Mouse (Mus musculus) left cerebral cortex, adult 2 months (tissue): Measurements from ENCODE around the gene Vps51. TPM values are rescaled to one million over a fixed set of nuclear protein-coding genes. Genes with fewer than 3 reads are reported as not detected.

ENCODE experiments used
- DNase-seq, 2 experiments: peaks; one replicate each; pipeline ENCODE4 v3.0.0; 2021 to 2022; ENCODE audit warnings: low spot score in 2 of 2, mixed read lengths in 1 of 2; ENCODE audit errors: extremely low spot score in 1 of 2
- H3K27ac ChIP-seq: fragments of 200-600 bp; 2 replicates; pipeline ENCODE4 v1.8.1; 2022
- H3K4me3 ChIP-seq: fragments of 200-600 bp; 2 replicates; pipeline ENCODE4 v1.8.1; 2022
- CTCF ChIP-seq: fragments of 200-600 bp; IDR thresholded peaks from 2 replicates; pipeline ENCODE4 v1.8.1; 2022; ENCODE audit warnings: antibody characterized with exemption, mild to moderate bottlenecking, moderate library complexity
- intact Hi-C: fragments of 180-260 bp; cut with DNase I; formaldehyde crosslinking; loops from one replicate; pipeline ENCODE4 v1.15.1; 2025
- total RNA-seq, 2 experiments: library from RNA; stranded (reverse); gene quantifications; 2 replicates each; pipeline ENCODE4 v1.2.3; 2021

Vps51 gene
- total RNA-seq, 2 experiments from 2014 or later, result 85.3 to 101 TPM

- no peak for DNase-seq
- Histone ChIP-seq H3K4me3 (no peak within 1 kb of the TSS), H3K27ac (no peak within 1 kb of the TSS)
- no peak for TF ChIP-seq CTCF
- intact Hi-C loops, result loop anchor here (5.0 kb wide), 1 partner anchor 212 kb away; no protein-coding TSS in a partner anchor
Measured at GRCm38 (mm10) chr19:6105586-6105985, 28.6 kb upstream of the Vps51 start, which contains the start of gene Naaladl1. Gene Naaladl1 (plus strand): TSS chr19:6105782.

- DNase-seq, result no peak
- intact Hi-C loops, result no loop called here
Measured at GRCm38 (mm10) chr19:6104476-6104875, 27.4 kb upstream of the Vps51 start.

DNA sequence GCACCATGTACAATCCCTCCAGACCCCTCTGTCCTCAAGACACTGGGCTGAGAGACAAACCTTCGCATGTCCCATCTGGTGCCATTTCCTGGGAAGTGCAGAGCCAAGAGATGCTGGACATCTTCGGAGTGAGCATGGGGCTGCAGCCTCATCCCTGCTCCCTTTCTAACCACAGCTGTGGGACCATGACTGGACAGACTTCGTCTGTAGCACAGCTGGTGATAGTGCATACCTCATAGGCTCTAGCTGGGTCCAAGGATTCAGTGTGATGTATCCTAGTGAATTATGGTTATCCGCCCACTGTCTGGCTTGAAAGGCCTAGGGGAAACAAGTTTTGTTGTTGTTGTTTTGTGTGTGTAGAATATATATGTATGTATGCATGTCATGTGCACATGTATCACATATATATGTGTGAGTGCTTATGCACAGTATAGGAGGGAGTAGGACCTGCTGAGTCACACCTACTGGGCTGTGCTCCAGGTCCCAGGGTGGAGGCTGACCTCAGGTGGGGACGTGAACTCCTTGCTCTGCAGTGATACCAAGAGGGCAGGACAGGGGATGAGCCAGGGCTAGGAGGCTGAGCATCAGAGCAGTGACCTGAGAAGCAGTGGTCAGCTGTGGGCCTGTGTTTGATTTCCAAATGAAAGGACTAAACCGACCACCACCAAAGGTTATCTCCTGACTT lies 25.3 kb upstream of the Vps51 start:
- intact Hi-C loops, result no loop called here
- Histone ChIP-seq H3K27ac (no peak overlapping the region), H3K4me3 (no peak overlapping the region)
- TF ChIP-seq CTCF, result no peak
- no peak for DNase-seq

More at GRCm38 (mm10) chr19:6104476-6104875, 27.4 kb upstream of the Vps51 start:
- Histone ChIP-seq H3K4me3 (no peak overlapping the region), H3K27ac (no peak overlapping the region)
- TF ChIP-seq CTCF, result no peak

DNA sequence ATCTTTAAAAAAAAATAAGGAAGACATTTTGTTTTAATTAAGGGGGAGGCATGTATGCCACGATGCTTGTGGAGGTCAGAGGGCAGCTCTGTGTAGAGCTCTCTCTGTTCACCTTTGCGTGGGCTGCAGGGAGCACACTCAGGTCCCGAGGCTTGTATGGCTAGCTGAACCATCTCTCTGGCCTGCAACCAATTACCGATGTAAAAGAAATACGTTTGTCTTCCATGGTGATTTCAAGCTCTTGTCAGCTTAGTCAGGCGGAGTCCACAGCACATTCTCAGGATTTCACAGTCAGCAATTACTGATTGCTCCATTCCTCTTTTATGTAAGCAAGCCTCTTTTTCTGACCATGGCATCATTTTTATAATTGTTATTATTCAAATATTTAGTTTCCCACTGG lies 24.2 kb upstream of the Vps51 start:
- intact Hi-C loops, result no loop called here
- H3K27ac ChIP-seq, result no peak overlapping the region
- no peak for DNase-seq
- no peak for TF ChIP-seq CTCF
- no peak overlapping the region for H3K4me3 ChIP-seq

- DNase-seq, result no peak
- intact Hi-C loops, result no loop called here
- no peak overlapping the region for H3K27ac ChIP-seq
- TF ChIP-seq CTCF, result no peak
- H3K4me3 ChIP-seq, result no peak overlapping the region
Measured at GRCm38 (mm10) chr19:6097847-6098246, 20.8 kb upstream of the Vps51 start.

DNA sequence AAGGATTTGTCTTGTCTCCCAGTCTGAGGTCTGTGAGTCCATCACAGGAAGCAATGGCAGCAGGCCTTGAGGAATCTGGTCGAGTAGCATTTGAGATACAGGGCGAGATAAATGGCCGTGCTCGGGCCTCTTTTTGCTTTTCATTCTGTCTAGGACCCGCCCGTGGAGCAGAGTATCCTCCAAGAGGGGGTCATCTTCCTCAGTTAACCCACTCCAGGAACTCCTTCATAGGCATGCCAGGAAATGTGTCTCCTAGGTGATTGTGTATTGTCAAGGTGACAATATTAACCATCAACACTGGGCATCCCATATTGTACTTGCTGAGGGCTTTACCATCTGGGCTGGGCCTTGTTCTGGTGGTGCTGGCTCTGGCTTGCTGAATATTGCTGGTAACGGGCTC lies 17.1 kb upstream of the Vps51 start, which contains the start of gene AC131692.1:
TSS of gene AC131692.1 (plus strand) at position 301 of the 400 bp plus-strand sequence.
- Histone ChIP-seq H3K27ac (no peak within 1 kb of the TSS), H3K4me3 (no peak within 1 kb of the TSS)
- TF ChIP-seq CTCF, result no peak
- intact Hi-C loops, result no loop called here
- no peak for DNase-seq

- no peak for TF ChIP-seq CTCF
- H3K27ac ChIP-seq, result no peak overlapping the region
- H3K4me3 ChIP-seq, result no peak overlapping the region
- intact Hi-C loops, result loop anchor here (10.0 kb wide), 1 partner anchor 246 kb away; the partner anchor contains the start of gene Men1
- no peak for DNase-seq
Measured at GRCm38 (mm10) chr19:6088841-6089240, 11.8 kb upstream of the Vps51 start.

DNA sequence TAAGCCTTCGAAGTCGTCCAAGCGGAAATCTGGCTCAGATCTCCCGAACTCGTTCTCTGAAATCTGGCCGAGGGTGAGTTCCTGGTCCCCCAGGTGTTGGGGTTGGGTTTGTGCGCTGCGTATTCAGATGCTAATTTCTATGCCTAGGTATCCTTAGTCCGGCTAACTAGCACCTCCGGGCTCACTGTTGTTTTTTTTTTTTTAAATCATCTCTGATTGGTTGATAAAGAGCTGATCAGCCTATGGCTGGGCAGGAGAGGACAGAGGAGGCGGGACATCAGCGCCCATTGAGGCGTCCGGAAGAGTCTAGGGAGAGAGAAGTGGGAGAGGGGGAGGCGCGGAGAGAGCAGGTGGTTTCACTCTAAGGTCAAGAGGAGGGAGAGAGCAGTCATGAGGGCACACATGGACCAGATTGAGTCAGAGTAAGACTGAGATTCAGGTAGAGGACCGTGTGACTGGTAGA lies 8.4 kb upstream of the Vps51 start:
- Histone ChIP-seq H3K4me3 (peak overlapping the region; percentile 70), H3K27ac (no peak overlapping the region)
- intact Hi-C loops, result loop anchor here (2.0 to 10.0 kb wide), 2 partner anchors 25 to 249 kb away; partner anchors contain the start of genes Men1 and Znhit2
- no peak for TF ChIP-seq CTCF
- no peak for DNase-seq

- TF ChIP-seq CTCF, result no peak; the same call in 1 of the 2 replicates
- peak within 1 kb of the TSS; percentile 22; the same call in 1 of the 2 replicates for H3K27ac ChIP-seq
- peak; percentile 94 to 97 for DNase-seq
- intact Hi-C loops, result loop anchor here (2.0 to 10.0 kb wide), 3 partner anchors 24 to 250 kb away; partner anchors contain the start of genes Men1, Sac3d1 and Znhit2
- peak within 1 kb of the TSS; percentile 70 for H3K4me3 ChIP-seq
Measured at GRCm38 (mm10) chr19:6084478-6085248, 7.6 kb upstream of the Vps51 start, which contains the start of the genes Zfpl1 and Cdca5. Gene Zfpl1 (minus strand): TSS chr19:6084956. Gene Cdca5 (plus strand): TSS chr19:6084983.

DNA sequence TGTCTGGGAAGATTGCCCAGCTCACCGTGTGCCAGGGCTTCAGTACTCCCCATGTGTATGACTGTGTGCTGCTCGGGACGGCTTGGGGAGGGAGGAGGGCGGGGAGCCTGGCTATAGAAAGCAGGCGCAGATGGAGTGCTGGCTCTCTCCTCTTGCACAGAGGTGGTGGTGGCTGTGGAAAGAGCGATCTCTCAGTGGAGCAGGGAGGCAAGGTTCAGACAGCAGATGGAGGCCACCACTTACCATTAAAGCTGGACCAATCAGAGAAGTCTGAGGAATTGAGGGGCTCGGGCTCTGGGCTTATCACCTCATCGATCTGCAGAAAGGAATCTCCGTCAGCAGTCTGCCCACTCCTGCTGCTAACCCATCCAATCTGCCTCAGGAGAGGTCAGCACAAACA lies 5.1 kb upstream of the Vps51 start, which contains the start of gene Gm28374:
TSS of gene Gm28374 (minus strand) at position 101 of the 400 bp plus-strand sequence.
- intact Hi-C loops, result loop anchor here (5.0 to 10.0 kb wide), 2 partner anchors 35 to 253 kb away; partner anchors contain the start of genes Men1 and Sac3d1
- DNase-seq, result no peak
- Histone ChIP-seq H3K4me3 (no peak within 1 kb of the TSS), H3K27ac (no peak within 1 kb of the TSS)
- TF ChIP-seq CTCF, result no peak

- Histone ChIP-seq H3K4me3 (no peak within 1 kb of the TSS), H3K27ac (no peak within 1 kb of the TSS)
- TF ChIP-seq CTCF, result no peak
- intact Hi-C loops, result loop anchor here (5.0 to 10.0 kb wide), 2 partner anchors 37 to 255 kb away; partner anchors contain the start of genes Men1 and Sac3d1
- DNase-seq, result no peak
Measured at GRCm38 (mm10) chr19:6079983-6080480, 3.0 kb upstream of the Vps51 start, which contains the start of gene Tmem262. Gene Tmem262 (plus strand): TSS chr19:6080033.

DNA sequence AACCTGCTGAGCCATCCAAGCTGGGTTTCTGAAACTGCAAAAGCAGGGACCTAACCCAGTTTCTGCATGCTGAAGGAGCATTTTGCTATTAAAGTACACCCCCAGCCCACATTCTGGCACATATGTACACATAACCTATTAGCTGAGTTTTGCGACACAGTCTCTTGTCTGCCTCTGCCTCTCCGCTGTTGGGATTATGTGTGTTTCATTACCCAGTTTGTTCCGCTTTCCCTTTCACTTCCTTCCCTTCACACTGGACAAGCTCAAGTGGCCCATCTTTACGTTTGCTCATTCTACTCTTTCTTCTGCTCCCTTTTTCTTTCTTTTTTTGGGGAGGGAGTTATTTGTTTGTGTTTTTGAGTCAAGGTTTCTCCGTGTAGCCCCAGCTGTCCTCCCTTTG lies 3.1 kb downstream of the Vps51 start:
- TF ChIP-seq CTCF, result no peak
- Histone ChIP-seq H3K27ac (no peak overlapping the region), H3K4me3 (no peak overlapping the region)
- intact Hi-C loops, result no loop called here
- DNase-seq, result no peak
